Mouse (Mus musculus): ENCODE results near the gene Ssb.
"Not testable (repeated sequence)": the region's sequence is repeated elsewhere in the genome, so short reads cannot be mapped to it uniquely, and the experiment has no call there.

DNA sequence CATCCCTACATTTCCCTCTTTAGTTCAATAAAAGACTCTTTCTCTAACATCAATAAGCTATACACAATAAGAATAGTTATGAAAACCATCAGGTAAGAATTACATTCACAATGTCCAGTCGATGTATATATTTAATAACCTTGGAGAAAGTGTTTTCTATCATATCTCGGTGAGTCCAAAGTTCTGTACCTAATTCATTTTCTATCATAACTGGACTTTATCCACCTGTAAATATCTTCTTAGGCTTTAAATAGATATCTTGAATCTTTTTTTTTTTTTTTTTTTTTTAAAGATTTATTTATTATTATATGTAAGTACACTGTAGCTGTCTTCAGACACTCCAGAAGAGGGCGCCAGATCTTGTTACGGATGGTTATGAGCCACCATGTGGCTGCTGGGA is 46.0 kb downstream of the Ssb start:
- TF ChIP-seq CTCF, EP300 (IDR thresholded peaks at IDR 0.05; ENCODE audit: low read depth): not testable (repeated sequence)

All from heart, postnatal 0 days (tissue).